Mouse (Mus musculus): Measurements from ENCODE around the gene Ptpn6.

Ptpn6 gene

GRCm38 (mm10) chr6:124724472-124724871 is 14.0 kb downstream of the Ptpn6 start:
- no peak for DNase-seq

DNA sequence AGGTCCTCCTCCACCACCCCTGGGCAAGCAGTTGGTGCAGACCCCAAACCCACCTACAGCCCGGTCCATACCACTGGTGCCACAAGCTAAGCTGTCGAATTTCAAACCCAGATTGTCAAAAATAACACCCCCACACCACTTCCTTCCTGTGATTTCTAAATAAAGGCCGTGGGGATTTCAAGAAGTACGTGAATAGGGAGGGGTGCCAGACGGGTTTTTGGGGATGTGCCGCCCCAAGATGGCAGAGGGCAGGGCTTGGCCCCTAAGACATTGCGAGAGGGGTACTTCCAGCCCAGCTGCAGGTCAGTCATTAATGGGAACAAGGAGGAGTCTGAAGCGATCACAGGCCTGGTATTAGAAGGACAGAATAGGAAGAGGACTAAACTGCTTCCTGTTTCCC is 15.0 kb downstream of the Ptpn6 start:
- no peak for DNase-seq

DNA sequence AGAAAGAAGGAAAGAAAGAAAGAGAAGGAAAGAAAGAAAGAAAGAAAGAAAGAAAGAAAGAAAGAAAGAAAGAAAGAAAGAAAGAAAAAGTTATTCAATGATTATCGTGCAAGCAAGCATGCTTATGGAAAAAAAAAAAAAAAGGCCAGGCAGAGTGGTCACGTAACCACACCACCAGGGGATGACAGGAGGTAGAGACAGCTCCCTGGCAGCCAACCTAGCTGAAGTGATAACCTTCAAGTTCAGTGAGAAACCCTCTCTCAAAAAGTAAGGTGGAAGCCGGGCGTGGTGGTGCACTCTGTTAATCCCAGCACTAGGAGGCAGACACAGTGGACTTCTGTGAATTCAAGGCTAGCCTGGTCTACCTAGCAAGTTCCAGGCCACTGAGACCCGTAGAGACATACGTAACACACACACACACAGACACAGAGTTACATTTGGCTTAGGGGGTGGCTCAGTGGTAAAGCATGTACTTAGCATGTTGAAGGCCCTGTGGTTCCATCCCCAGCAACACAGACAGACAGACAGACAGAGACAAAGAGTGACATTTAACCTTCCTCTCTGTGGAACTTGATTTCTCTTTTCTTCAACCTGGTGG is 15.5 kb downstream of the Ptpn6 start:
- DNase-seq = no peak

DNA sequence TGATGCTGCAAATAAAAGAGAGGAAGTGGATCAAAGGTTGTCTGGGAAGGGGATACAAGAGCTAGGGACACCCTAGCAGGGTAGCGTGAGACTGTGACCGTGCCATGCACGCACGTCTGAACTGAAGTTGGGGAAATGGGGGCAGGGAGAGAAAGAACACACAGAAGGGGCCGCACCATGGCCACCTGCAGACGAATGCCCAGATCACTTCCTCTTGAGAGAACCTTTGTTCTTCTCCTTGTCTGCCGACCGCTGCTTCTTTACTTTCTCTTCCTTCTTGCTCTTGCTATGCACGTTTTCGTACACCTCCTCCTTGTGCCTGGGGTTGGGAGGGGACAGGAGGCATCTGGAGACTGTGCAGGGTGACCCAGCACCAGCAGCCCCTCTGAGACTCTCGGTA is 17.6 kb downstream of the Ptpn6 start:
- no peak for DNase-seq

- no peak for DNase-seq
Measured at GRCm38 (mm10) chr6:124719354-124719978, 19.0 kb downstream of the Ptpn6 start.

DNA sequence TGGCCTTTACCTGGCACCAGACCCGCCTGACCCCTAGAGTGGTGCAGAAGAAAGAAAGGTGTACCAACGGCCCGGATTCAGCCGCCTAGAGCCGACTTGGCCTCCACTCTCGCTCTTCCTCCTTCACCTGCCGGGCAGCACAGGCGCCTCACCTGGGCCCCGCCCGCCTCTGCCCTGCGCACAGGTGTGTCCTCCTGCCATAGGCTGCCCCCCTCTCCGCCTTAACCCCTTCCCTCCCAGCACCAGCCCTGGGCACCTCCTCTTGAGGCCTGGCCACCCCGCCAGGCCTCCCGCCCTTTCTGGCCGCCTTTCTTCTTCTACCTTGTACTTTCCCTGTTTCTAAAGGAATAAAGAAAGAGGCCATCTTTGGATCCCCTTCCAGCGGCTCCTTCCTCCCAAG is 19.8 kb downstream of the Ptpn6 start:
- DNase-seq = no peak

DNA sequence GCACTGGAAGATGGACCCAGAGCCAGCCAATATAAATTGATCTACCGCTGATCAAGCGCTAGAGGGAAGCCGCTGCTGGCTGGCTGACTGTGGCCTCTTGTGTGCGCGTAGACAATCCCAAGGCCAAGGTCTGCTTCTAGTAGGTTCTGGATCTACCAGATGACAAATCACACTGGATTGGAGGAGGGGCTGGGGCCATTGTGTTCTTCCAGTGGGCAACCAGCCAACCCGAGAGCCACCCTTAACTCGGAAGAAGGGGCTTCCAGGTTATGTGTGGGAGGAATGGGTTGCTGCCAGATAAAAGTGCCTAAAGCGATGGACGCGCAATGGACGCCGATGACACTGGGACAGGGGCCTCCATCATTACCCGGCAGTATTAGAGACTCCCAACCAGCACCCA is 20.5 kb downstream of the Ptpn6 start:
- no peak for DNase-seq

DNA sequence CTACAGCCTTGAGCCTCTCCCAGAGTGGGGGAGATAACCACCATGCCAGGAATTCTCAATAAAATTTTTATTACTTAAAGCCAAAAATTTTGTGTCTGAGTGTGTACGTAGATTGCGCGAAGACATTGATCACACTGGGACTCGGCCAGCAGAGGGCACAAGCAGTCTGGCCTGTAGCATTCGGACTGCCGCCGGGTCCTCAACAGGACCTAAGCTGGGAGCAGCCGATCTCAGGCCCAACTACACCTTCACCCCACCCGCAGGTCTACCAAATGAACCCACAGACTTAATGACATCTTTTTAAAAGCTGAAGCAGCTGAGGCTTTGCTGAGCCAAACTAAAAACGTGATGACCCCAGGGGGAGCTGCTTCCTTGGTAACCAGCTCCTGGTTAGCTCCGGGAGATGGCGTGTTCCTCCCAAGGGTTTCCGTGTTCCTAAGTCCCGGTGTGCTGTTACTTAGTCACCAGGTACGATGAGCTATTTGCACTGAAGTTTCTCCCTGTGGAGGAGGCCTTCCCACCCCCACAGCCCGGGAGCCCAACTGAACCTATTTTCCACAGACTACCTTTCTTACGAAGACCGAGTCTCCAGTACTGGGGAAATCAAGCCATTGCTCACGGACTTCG is 21.5 kb downstream of the Ptpn6 start:
- DNase-seq = no peak

- DNase-seq = no peak
Measured at GRCm38 (mm10) chr6:124712918-124713317, 25.6 kb downstream of the Ptpn6 start.

- peak; percentile 98 for DNase-seq
Measured at GRCm38 (mm10) chr6:124711824-124712782, 26.4 kb downstream of the Ptpn6 start, which contains the start of the genes Emg1 and Phb2. TSS of gene Emg1 (minus strand) at chr6:124712178. TSS of gene Phb2 (plus strand) at chr6:124712336.

DNA sequence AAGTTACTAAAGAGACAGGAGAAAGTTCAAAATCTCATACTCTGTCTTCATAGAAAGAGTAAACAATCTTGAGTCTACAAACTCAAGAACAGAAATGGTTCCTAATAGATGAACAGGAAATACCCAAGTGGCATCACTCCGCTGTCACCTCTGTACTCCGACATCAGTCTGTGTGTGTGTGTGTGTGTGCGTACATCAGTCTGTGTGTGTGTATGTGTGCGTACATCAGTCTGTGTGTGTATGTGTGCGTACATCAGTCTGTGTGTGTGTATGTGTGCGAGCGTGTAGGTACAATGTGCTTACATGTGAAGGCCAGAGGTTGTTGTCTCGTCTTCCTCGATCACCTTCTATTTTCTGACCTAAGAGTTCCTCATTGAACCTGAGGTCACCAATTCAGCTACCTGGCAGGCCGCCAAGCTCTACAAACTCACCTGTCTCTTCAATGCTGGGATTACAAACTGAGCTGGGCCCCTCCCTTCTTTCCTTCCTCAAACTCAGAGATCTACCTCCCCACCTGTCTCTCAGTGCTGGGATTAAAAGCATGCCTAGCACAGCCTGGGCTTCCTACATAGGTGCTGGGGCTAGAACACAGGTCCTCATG is 30.1 kb downstream of the Ptpn6 start:
- no peak for DNase-seq

DNA sequence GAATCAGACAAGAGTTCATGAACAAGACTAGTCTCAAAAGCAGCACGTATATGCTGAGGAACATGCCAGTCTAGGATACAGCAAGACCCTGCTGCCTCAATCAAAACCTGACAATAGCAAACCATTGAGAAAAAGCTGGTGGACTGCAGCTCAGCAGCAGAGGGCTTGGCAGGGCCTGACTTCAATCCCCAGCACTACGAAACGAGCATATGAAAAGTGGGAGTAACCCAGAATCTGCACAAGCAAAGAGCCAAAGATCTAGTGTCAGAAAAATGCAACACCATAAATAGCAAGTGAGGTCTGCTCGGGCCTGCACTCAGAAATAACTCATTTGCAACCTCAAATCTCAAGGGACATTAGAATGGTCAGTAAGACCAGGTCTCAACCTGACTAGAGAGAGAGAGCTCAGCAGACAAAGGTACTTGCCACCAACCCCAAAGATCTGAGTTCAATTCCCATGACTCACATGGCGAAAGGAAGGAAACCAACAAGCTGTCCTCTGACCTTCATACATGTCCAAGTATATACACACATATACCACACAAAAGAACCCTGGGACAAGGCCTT is 32.4 kb downstream of the Ptpn6 start:
- DNase-seq = no peak

DNA sequence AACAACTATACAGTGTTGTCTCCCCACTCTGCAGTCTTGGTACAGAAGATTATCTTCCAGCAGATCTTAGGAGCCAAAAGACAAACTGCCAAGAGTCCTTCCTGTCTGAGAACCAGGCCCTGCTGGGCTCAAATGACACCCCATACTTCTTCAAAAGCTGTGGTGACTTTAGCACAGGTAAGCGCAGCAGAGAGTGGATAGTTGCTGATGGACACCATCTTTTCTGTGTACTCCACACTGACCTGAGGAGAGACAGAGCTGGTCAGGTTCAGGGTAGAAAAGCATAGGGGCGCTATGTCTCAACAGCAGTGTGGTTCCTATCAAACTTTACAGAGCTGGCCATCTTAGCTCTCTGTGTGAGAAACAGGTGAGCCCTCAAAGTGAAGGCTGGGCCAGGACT is 34.1 kb downstream of the Ptpn6 start:
- no peak for DNase-seq

DNA sequence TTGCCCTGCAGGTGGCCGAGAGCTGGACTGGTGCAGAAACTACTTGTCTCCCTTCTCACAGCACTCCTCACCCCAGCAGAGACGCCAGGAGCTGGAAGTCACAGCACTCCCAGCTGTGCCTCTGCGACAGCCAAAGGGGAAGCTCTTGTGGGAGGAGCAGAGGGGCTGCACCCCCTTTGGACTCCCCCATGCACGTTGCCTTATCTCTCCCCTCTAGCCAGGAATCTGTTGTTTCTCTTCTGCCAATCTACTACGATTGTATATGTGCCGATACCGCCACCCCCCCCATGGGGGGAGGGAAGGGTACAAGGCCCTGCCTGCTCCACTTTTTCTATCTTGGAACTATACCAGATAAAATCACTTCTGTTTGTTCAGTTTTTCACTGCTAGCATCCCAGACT is 34.7 kb downstream of the Ptpn6 start:
- no peak for DNase-seq

DNA sequence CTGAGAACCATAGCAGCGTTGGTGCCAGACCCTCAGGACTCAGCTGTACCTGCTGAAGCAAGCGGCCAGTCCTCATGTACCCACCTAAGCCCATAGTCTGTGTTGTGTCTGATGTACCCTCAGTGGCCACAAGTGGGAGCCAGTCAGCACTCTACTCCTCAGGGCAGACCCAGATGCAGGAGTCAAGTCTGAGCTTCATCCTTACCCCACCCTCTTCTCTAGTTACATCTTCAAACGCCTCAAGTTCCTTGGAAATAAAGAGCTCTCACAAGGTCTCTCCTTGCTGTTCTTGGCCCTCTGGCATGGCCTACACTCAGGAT is 35.8 kb downstream of the Ptpn6 start:
- peak; percentile 77 for DNase-seq

- DNase-seq = no peak
Measured at GRCm38 (mm10) chr6:124702102-124702783, 36.3 kb downstream of the Ptpn6 start.

DNA sequence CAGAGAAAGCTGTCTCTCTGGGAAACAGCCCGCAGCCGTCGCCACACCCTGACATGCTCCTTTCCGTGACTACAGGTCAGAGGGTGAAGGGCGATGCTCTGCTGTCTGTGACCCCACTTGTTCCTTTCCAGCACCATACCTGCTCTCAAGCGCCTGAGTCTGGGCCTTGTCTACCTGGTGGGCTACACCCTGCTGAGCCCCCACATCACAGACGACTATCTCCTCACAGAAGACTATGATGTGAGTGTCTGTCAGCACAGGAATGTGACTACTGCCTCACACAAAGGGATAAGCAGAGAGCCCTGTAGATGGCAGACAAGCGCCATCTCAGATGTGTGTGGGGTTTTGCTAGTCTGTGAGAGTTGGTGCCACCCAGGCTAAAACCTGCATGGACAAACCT is 37.2 kb downstream of the Ptpn6 start:
- no peak for DNase-seq

DNA sequence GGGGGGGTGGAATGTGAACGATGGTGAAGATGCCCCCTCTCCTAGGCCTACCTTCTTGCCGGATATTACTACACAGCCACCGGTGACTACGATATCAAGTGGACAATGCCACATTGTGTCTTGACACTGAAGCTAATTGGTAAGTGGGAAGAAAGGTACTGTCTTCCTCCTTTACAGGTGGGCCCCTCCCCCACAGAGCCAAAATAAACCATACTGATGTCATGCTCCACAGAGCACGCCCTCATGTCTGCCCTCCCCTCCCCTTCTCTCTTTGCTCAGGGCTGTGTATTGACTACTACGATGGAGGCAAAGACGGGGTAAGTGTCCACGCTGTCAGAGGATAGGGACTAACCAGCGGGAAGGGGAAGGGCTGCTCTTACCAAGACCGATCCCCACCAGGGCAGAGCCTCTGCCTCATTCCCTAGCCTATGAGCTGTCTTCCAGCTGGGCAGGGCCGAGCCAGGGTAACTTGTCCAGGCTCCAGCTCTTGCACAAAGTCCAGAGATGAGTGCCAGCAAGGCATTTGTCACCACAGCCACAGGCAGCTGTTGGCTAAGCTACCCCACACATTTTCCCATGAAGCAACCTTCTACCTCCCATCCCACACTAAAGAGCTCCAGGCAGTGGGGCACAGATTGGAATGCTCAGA is 38.4 kb downstream of the Ptpn6 start:
- DNase-seq = peak; percentile 75

DNA sequence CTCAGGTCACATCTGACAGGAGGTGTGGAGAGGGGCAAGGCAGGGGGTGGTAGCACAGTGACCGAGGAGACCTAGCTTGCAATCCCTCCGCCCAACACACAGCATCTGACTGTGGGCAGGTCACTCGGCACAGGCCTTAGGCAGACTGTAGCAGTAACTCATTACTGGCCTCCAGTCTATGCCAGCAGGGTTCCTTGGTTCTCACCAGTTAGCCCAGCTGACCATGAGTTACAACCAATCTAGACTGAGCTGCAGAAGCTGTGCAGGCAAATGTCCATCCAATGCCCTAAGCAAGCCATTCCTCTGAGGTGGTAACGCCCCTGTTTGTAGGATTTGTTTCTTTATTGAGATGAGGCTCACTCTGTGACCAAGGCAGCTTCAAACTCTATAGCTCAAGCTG is 39.1 kb downstream of the Ptpn6 start:
- DNase-seq = no peak

DNA sequence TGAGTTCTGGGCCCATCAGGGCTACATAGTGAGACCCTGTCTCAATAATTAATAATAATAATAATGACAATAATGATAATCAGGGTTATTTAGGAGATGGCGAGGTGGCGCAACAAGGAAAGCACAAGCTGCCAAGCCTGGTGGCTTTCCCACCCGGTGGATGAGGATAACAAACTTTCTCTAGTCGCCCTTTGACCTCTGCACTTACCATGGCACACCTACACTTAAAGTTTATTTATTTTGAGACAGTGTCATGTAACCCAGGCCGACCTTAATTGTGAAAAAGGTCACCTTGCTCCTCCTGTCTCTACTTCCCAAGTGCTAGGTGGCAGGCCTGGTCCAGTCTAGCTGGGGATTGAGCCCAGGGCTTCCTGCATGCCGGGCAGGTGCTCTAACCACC is 39.8 kb downstream of the Ptpn6 start:
- no peak for DNase-seq

- no peak for DNase-seq
Measured at GRCm38 (mm10) chr6:124696441-124697150, 41.9 kb downstream of the Ptpn6 start.
